Mouse (Mus musculus) MEL (cell line): Measurements from ENCODE around the gene Fbxo6.
A peak's percentile ranks its signal among the peaks of the same experiment; 100 is the strongest.

Experiments used
- CHD1 ChIP-seq: IDR thresholded peaks from 2 replicates; pipeline ENCODE4 v1.6.1; 2012; ENCODE audit warnings: low read depth, mild to moderate bottlenecking, inconsistent platforms, low read length, improper control_type of control experiment
- CTCF ChIP-seq, 3 experiments: IDR thresholded peaks in 2 of 3; conservative IDR thresholded peaks in 1 of 3; 2 replicates each; pipeline ENCODE4 v1.5.1; 2011 to 2012; ENCODE audit warnings: low read length in 3 of 3, low read depth in 2 of 3, mild to moderate bottlenecking in 2 of 3, improper control_type of control experiment in 1 of 3, inconsistent platforms in 1 of 3, mixed read lengths in 1 of 3, moderate library complexity in 1 of 3; ENCODE audit not compliant: control insufficient read depth in 1 of 3, insufficient read depth in 1 of 3, poor library complexity in 1 of 3, severe bottlenecking in 1 of 3
- GATA1 ChIP-seq: IDR thresholded peaks from 2 replicates; pipeline ENCODE4 v1.6.1; 2011; ENCODE audit warnings: low read depth, low read length, improper control_type of control experiment
- MAFK ChIP-seq: IDR thresholded peaks from 2 replicates; pipeline ENCODE4 v1.6.1; 2011; ENCODE audit warnings: low read depth, mild to moderate bottlenecking, low read length, improper control_type of control experiment, borderline replicate concordance
- POLR2A ChIP-seq, 2 experiments: IDR thresholded peaks; 2 replicates each; pipeline ENCODE4 v1.6.1; 2011 to 2012; ENCODE audit warnings: low read length in 2 of 2, mild to moderate bottlenecking in 2 of 2, control low read depth in 1 of 2, improper control_type of control experiment in 1 of 2, low read depth in 1 of 2, moderate library complexity in 1 of 2; ENCODE audit not compliant: control insufficient read depth in 1 of 2, insufficient read depth in 1 of 2, poor library complexity in 1 of 2
- POLR2AphosphoS2 ChIP-seq: IDR thresholded peaks from 2 replicates; pipeline ENCODE4 v1.6.1; 2011; ENCODE audit warnings: low read length, improper control_type of control experiment
- SMC3 ChIP-seq: IDR thresholded peaks from 2 replicates; pipeline ENCODE4 v1.6.1; 2011; ENCODE audit warnings: low read depth, low read length, improper control_type of control experiment
- TAL1 ChIP-seq: IDR thresholded peaks from 2 replicates; pipeline ENCODE4 v1.6.1; 2012; ENCODE audit warnings: mild to moderate bottlenecking, inconsistent platforms, low read length, moderate library complexity, mixed read lengths
- USF2 ChIP-seq, 2 experiments: IDR thresholded peaks; 2 replicates each; pipeline ENCODE4 v1.6.1; 2011 to 2012; ENCODE audit warnings: improper control_type of control experiment in 2 of 2, low read length in 2 of 2, borderline replicate concordance in 1 of 2, inconsistent platforms in 1 of 2, low read depth in 1 of 2, mild to moderate bottlenecking in 1 of 2; ENCODE audit not compliant: insufficient read depth in 1 of 2
- ZC3H11A ChIP-seq: IDR thresholded peaks from 2 replicates; pipeline ENCODE4 v1.6.1; 2012; ENCODE audit warnings: low read depth, mild to moderate bottlenecking, inconsistent platforms, low read length, improper control_type of control experiment
- ZKSCAN1 ChIP-seq: IDR thresholded peaks from 2 replicates; pipeline ENCODE4 v1.6.1; 2012; ENCODE audit warnings: low read depth, mild to moderate bottlenecking, inconsistent platforms, low read length, improper control_type of control experiment, moderate library complexity

GRCm38 (mm10) chr4:148109215-148109614 is 42.7 kb downstream of the Fbxo6 start:
- TF ChIP-seq CHD1: no peak
- peak; percentile 10; the same call in 1 of the 2 replicates for TF ChIP-seq TAL1
- TF ChIP-seq POLR2AphosphoS2: no peak
- TF ChIP-seq MAFK: no peak
- TF ChIP-seq CTCF (IDR thresholded peaks at IDR 0.05 in 2 of 3, conservative IDR thresholded peaks at IDR 0.05 in 1 of 3; ENCODE audit: control insufficient read depth in 1 of 3, insufficient read depth in 1 of 3, low read depth in 2 of 3, low read length in 3 of 3, poor library complexity in 1 of 3, severe bottlenecking in 1 of 3): no peak
- no peak for TF ChIP-seq GATA1
- no peak for TF ChIP-seq SMC3
- no peak for TF ChIP-seq ZKSCAN1
- TF ChIP-seq POLR2A (IDR thresholded peaks at IDR 0.05; ENCODE audit: control insufficient read depth in 1 of 2, insufficient read depth in 1 of 2, low read depth in 1 of 2, low read length in 2 of 2, poor library complexity in 1 of 2): no peak
- TF ChIP-seq USF2 (IDR thresholded peaks at IDR 0.05; ENCODE audit: borderline replicate concordance in 1 of 2, insufficient read depth in 1 of 2, low read depth in 1 of 2, low read length in 2 of 2): no peak
- TF ChIP-seq ZC3H11A: no peak
